Mouse (Mus musculus): ENCODE measurements around the gene Lpar1.

DNA sequence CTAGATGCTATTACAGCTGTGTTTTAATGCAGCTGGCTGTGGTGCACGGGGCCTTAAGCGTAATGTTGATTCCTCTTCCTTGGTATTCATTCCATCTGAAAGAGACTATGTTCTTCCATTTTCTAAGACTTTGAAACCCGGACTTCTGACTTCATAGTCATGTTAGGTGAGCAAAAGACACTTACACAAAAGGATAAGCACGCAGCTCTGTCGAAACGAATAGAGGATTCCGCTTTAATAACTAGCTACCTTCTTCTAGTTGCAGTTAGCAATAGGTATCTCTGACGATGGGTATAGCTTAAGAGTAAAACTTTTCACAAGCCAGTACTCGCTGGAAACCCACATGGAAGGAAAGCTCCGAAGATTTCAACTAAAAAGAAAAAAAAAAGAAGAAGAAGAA lies 1.5 kb downstream of the Lpar1 start:
- no peak for TF ChIP-seq CTCF (IDR thresholded peaks at IDR 0.05; ENCODE audit: low read depth)
- no peak for TF ChIP-seq EP300 (optimal IDR thresholded peaks at IDR 0.05)
